Mouse (Mus musculus) Patski (cell line): ENCODE measurements around the gene Rnf225. TPM values are rescaled to one million over a fixed set of nuclear protein-coding genes. Genes with fewer than 3 reads are reported as not detected.
"Not testable (repeated sequence)": the region's sequence is repeated elsewhere in the genome, so short reads cannot be mapped to it uniquely, and the experiment has no call there.

Experiments
- ATAC-seq: fragments of 100-300 bp; one replicate; pipeline ENCODE4 v1.8.0; 2021
- CTCF ChIA-PET: fragments of 350-600 bp; sonication (Branson Sonifier 250); formaldehyde crosslinking; loops from one replicate; lab custom pipeline; 2022; ENCODE audit warnings: inconsistent platforms; lab: Charles Lee
- POLR2A ChIA-PET: fragments of 350-600 bp; sonication (Branson Sonifier 250); formaldehyde crosslinking; loops from one replicate; lab custom pipeline; 2022; ENCODE audit warnings: antibody characterized with exemption, inconsistent platforms; lab: Charles Lee
- DNase-seq: peaks from one replicate; pipeline ENCODE4 v3.0.0-alpha.2; 2011; ENCODE audit warnings: low read depth, low spot score
- H3K27me3 ChIP-seq: fragments of 371-371 bp; one replicate; pipeline ENCODE4 v1.5.1; 2021
- CTCF ChIP-seq: fragments of 100-300 bp; IDR thresholded peaks from one replicate; pipeline ENCODE4 v1.5.1; 2021
- in situ Hi-C: fragments of 300-500 bp; cut with MboI; formaldehyde crosslinking; loops from 3 replicates; pipeline ENCODE4 v1.11.1; 2018; ENCODE audit warnings: low pct_unique_long_range_greater_than_20kb, mixed read lengths
- polyA plus RNA-seq: library from polyadenylated mRNA; unstranded; gene quantifications from one replicate; pipeline ENCODE4 v1.2.3, GENCODE M21; 2021

Gene Rnf225
- 0.47 TPM for polyA plus RNA-seq

DNA sequence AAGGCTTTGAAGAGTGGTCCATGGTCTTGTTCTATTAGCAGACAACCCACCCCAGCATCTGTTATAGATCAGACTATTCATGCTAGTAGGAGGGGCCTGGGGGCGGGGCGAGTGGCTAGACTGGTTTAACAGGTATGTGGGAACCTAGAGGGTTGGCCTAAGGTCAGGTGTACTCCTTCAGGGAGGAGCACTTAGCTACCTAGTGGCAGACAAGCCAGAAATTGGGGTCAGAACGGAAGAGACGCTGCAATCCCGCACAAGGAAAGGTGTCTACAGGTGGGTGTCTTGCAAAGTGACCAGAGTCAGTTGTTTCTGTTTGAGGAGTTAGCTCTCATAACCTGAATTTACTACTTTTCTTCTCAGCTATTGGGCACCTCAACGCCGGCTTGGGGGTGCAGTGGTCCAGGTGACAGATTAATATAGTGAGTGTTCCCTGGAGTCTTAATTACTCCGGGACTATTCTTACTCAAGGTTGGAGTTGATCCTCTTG, at the start of gene Rnf225:
Gene Rnf225 (plus strand): TSS at position 226 of the 490 bp plus-strand sequence.
- TF ChIP-seq CTCF = no peak
- in situ Hi-C loops = no loop called here
- POLR2A ChIA-PET = no interaction called here
- ATAC-seq = no peak
- no peak for DNase-seq
- CTCF ChIA-PET = no interaction called here
- no peaks in the 10 kb centered on the region for H3K27me3 ChIP-seq

DNA sequence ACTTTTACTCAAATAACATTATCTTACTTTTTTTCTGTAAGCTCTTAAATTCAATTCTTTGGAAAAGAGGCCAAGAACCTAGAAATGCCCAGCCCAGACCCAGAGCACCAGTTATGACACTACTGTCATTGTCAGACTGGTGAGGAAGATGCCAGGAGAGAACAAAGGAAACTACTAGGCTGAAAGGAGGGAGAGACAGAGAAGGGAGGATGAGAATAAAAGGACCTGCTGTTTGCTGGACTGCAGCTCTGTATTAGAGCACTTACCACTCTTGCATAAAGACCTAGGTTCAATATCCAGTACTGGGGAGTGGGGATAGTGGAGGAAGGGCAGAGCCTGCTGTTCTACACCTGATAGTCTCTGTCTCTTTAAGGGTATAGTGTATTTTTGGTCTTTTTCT, 47.2 kb upstream of the Rnf225 start:
- DNase-seq (no peak), ATAC-seq (no peak)
- ChIA-PET POLR2A (no interaction called here), CTCF (interaction anchor here (2.3 kb wide), 1 partner anchor 15 kb away, joined by 8 read pairs; no protein-coding TSS in a partner anchor)
- H3K27me3 ChIP-seq = no peaks in the 10 kb centered on the region
- in situ Hi-C loops = no loop called here
- TF ChIP-seq CTCF = no peak

DNA sequence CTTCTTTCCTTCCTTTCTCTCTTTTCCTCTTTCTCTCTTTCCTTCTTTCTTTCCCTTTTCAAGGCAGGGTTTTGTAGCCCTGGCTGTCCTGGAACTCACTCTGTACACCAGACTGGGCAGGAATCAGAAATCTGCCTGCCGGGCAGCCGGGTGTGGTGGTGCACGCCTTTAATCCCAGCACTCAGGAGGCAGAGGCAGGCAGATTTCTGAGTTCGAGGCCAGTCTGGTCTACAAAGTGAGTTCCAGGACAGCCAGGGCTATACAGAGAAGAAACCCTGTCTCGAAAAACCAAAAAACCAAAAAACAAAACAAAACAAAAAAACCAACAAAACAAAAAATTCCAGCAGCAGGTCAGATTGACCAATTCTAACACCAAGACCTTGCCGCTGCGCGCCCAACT, 46.7 kb upstream of the Rnf225 start:
- H3K27me3 ChIP-seq, ATAC-seq, DNase-seq, CTCF ChIA-PET, in situ Hi-C loops: not testable (repeated sequence)
- POLR2A ChIA-PET = interaction anchor here (0.9 to 1.1 kb wide), 2 partner anchors 16 to 78 kb away, joined by 3 read pairs; no protein-coding TSS in a partner anchor

DNA sequence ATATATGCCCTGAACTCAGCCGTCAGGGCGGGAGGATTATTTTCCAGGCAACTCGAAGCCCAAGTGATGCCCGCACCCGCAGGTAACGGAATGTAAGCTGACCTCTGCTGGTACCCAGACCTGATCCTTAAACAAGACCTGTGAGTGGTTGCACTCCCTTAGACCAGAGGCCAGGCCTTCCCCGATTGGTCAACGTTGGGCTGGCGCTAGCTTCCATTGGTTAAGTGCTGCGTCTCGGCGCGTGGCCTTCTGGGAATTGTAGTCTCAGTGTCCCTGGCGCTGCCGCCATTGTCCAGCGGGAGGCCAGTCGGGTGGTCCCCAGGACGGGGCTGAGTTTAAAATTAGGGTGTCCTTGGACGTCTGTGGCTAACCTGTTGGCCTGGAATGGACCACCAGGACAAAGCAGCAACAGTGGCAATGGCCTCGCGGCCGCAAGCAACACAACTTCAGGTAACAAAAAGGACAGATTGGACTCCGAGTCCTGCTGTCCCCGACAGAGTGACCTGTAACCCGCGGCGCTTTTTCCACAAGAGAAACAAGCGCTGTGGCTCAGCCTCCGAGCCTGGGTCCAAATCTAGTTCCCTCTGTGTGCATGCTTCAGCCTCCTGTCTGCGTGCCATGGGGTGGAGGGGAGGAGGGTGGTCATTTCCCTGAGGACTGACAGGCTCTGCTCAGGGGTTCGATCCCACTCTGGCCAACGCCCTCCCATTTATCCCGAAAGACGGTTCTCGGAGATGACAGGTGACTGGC, 46.1 kb upstream of the Rnf225 start, which contains the start of gene Zfp128:
Gene Zfp128 (plus strand): TSS at position 267 of the 750 bp plus-strand sequence.
- DNase-seq = peak; percentile 73
- in situ Hi-C loops = no loop called here
- TF ChIP-seq CTCF = no peak
- no peaks in the 10 kb centered on the region for H3K27me3 ChIP-seq
- peak; percentile 100 for ATAC-seq
- ChIA-PET CTCF (no interaction called here), POLR2A (interaction anchor here (0.9 to 1.2 kb wide), 3 partner anchors 10 to 77 kb away, joined by 3 to 5 read pairs (median 3); no protein-coding TSS in a partner anchor)

DNA sequence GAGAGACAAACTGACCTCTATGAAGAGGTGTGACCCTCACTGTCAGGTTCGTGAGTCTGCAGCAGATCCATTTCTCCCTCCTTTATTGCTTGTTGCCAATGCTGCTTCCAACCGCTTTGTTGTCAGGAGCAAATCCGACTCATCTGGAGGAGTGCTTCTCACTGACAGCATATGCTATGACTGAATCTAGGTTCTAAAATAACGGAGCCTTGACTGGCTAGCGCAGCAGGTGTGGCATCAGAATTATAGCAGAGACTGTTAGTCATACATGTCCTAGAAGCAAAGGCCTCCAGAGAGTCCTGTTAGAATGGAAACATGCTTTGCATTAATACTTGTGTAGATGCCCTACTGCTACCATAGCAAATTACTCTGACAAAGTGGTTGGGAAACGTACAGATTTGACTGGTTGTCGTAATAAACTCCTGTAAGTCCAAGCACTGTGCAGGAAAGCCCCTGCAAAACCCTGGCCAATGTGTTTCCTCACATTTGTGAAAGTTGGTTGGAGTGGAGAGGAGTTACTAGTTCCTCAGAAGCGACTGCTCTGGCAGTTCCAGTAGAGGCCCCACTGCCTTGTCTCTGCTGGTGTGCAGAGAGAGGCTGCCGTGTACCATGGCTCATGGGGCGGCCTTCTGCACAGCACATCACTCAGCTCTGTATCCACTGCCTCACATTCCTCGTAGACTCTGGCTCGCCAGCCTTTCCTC, 40.5 kb upstream of the Rnf225 start:
- in situ Hi-C loops = no loop called here
- no peak for ATAC-seq
- no peak for TF ChIP-seq CTCF
- DNase-seq = no peak
- POLR2A ChIA-PET = no interaction called here
- CTCF ChIA-PET = no interaction called here
- H3K27me3 ChIP-seq = no peaks in the 10 kb centered on the region

DNA sequence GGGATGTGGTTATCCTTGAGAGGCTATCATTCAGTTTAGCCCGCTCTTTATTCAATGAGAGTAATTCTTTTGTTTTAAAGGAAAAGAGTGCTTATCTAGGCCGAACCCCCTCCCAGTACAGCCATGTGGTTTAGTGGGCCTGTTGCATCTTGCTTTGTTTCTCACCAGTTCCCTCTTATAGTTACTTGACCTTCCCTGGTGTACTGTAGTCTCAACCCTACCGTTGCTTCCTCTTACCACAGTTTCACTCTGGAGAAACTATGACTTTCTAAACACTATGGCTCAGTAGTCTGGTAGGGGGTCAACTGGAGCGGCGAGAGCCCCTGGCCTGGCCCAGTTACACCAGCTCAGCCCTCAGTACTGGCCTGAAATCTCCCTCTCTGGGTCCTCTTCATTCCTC, 39.6 kb upstream of the Rnf225 start:
- ChIA-PET CTCF (no interaction called here), POLR2A (no interaction called here)
- DNase-seq (no peak), ATAC-seq (no peak)
- no peaks in the 10 kb centered on the region for H3K27me3 ChIP-seq
- TF ChIP-seq CTCF = no peak
- in situ Hi-C loops = no loop called here

DNA sequence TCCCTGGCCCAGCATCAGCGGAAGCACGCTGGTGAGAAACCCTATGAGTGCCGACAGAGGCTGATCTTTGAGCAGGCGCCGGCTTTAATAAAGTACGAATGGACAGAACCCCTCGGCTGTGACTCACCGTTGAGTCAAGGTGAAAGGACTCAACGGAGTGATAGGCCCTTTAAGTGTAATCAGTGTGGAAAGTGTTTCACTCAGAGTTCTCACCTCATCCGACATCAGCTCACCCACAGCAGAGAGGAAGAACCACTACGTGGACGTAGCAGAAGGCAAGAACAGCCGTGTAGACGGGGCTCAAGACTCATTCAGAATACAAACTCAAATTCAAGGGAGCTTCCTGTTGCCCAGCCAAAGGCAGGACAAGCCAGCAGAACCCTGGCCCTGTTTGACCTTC, 36.3 kb upstream of the Rnf225 start:
- H3K27me3 ChIP-seq = no peaks in the 10 kb centered on the region
- in situ Hi-C loops = no loop called here
- no peak for TF ChIP-seq CTCF
- ATAC-seq (no peak), DNase-seq (no peak)
- CTCF ChIA-PET = no interaction called here
- POLR2A ChIA-PET = interaction anchor here (1.7 kb wide), 1 partner anchor 9 kb away, joined by 5 read pairs; no protein-coding TSS in a partner anchor

DNA sequence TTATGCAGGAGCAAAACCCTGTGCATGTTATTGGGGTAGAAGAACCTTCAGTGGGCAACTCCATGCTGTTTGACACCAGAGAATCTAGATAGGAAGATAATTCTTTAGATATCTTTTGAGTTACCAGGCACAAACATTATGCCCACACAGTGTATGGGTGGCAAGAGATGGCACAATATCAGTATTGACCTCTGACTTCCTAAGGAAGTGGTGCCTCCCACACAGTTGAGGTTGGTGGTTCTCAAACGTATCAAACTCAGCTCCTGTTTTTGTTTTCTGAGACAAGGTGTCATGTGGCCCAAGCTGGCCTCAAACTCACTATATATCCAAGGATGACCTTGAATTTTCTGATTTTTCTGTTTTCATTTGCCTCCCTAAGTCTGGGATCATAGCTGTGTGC, 35.9 kb upstream of the Rnf225 start:
- DNase-seq = no peak
- ATAC-seq = no peak
- TF ChIP-seq CTCF = no peak
- H3K27me3 ChIP-seq = no peaks in the 10 kb centered on the region
- CTCF ChIA-PET = no interaction called here
- POLR2A ChIA-PET = interaction anchor here (1.7 kb wide), 1 partner anchor 10 kb away, joined by 5 read pairs; no protein-coding TSS in a partner anchor
- in situ Hi-C loops = no loop called here

DNA sequence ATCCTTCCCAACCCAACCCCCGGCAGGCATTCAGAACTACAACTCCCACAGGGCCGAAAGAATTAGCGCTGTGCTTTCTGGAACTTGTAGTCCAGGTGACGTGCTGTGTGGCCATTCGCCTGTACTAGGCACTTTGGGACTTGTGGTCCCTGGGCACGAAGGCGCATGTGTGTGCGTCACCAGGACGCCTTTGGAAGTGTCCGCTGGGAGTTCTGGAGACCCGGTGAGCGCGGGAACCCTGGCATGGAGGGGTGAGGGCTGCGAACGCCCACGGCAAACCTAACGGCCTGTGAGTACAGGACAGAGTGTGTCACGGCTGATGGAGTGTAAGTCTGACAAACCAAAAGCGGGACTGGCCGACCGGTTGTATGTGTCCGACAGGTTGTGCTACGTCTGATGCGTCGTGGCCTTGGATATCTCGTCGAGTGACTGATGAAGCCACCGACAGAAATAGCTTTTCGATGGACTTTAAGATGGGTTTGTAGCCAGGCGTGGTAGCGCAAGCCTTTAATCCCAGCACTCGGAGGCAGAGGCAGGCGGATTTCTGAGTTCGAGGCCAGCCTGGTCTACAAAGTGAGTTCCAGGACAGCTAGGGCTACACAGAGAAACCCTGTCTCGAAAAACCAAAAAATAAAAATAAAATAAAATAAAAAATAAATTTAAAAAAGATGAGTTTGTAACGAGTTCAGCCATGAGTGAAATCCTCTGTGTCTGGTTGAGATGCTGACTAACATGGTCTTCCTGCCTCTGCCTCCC, 29.4 kb upstream of the Rnf225 start, which contains the start of gene Zscan22:
Gene Zscan22 (plus strand): TSS at position 161 of the 756 bp plus-strand sequence.
- no peaks in the 10 kb centered on the region for H3K27me3 ChIP-seq
- ATAC-seq = peak; percentile 99
- ChIA-PET CTCF (interaction anchor here (2.7 kb wide), 1 partner anchor 12 kb away, joined by 6 read pairs; no protein-coding TSS in a partner anchor), POLR2A (no interaction called here)
- peak; percentile 73 for DNase-seq
- in situ Hi-C loops = no loop called here
- no peak for TF ChIP-seq CTCF

DNA sequence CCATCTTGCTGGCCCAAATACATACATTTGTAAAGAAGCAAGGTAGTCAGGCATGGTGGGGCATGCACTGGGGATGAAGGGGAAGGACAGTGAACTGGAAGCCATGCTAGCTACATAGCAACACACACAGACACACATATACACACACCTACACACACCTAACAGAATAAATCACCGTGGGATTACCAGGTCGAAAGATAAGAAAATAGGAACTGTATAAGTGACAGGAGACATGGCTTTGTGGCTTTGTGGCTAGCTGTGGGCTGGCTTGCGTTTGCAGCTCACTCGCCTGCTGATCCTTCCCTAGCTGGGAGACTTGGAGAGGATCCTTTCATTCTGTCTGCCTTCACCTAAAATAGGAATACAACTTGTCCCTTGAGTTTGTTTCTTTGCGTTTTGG, 25.7 kb upstream of the Rnf225 start:
- H3K27me3 ChIP-seq = no peaks in the 10 kb centered on the region
- DNase-seq (no peak), ATAC-seq (no peak)
- in situ Hi-C loops = no loop called here
- ChIA-PET CTCF (interaction anchor here (1.0 to 1.4 kb wide), 2 partner anchors 9 to 24 kb away, joined by 3 read pairs; no protein-coding TSS in a partner anchor), POLR2A (no interaction called here)
- TF ChIP-seq CTCF = no peak
